Mouse (Mus musculus) midbrain, embryonic 14.5 days (tissue): Measurements from ENCODE around the gene Flna. TPM values are rescaled to one million over a fixed set of nuclear protein-coding genes. Genes with fewer than 3 reads are reported as not detected.

Experiments used
- ATAC-seq: fragments of 200-750 bp; cut with Nextera tagmentation; 2 replicates; pipeline ENCODE4 v1.8.0; 2017; ENCODE audit warnings: moderate number of reproducible peaks, moderate library complexity; ENCODE audit not compliant: low FRiP score, low TSS enrichment
- DNase-seq: peaks from one replicate; pipeline ENCODE4 v3.0.0-alpha.2; 2015
- H3K27ac ChIP-seq: fragments of 300-500 bp; sonication (generic); replicated peaks from 2 replicates; pipeline ENCODE4 v1.5.1; 2014; ENCODE audit warnings: mild to moderate bottlenecking, low read depth, low read length, moderate library complexity
- H3K27me3 ChIP-seq: fragments of 300-500 bp; sonication (generic); 2 replicates; pipeline ENCODE4 v1.6.1; 2014; ENCODE audit warnings: low read length, control low read depth, mixed read lengths; ENCODE audit not compliant: control insufficient read depth, insufficient read depth
- H3K36me3 ChIP-seq: fragments of 300-500 bp; sonication (generic); 2 replicates; pipeline ENCODE4 v1.6.1; 2014; ENCODE audit warnings: low read length, control low read depth; ENCODE audit not compliant: control insufficient read depth, insufficient read depth
- H3K4me1 ChIP-seq: fragments of 300-500 bp; sonication (generic); 2 replicates; pipeline ENCODE4 v1.6.1; 2014; ENCODE audit warnings: mild to moderate bottlenecking, antibody characterized with exemption, low read length, control low read depth; ENCODE audit not compliant: control insufficient read depth, insufficient read depth
- H3K4me2 ChIP-seq: fragments of 300-500 bp; sonication (generic); 2 replicates; pipeline ENCODE4 v1.6.1; 2014; ENCODE audit warnings: mild to moderate bottlenecking, low read length, moderate library complexity
- H3K4me3 ChIP-seq: fragments of 300-500 bp; sonication (generic); replicated peaks from 2 replicates; pipeline ENCODE4 v1.5.1; 2014; ENCODE audit warnings: low read depth, low read length
- H3K9ac ChIP-seq: fragments of 300-500 bp; sonication (generic); replicated peaks from 2 replicates; pipeline ENCODE4 v1.6.1; 2014; ENCODE audit warnings: mild to moderate bottlenecking, low read length, moderate library complexity
- H3K9me3 ChIP-seq: fragments of 300-500 bp; sonication (generic); 2 replicates; pipeline ENCODE4 v1.6.1; 2016; ENCODE audit warnings: low read length, control low read depth, mixed read lengths; ENCODE audit not compliant: control insufficient read depth
- WGBS: fragments of 180-500 bp; shearing (Covaris S2); extraction: QIAGEN DNeasy Blood & Tissue Kit; methylation state at CpG from one replicate; pipeline ENCODE4 v1.1.7; 2014; 5-methylcytosine and 5-hydroxymethylcytosine counted together
- microRNA-seq: library from miRNA; unstranded; fragments of <30 nt; microRNA quantifications from one replicate; pipeline ENCODE4, GENCODE M21; 2016
- polyA plus RNA-seq: library from polyadenylated mRNA; unstranded; fragments of >200 nt; fragmentation: Nextera tagmentation; extraction: Ambion mirVana; gene quantifications from 2 replicates; pipeline ENCODE4 v1.2.1, GENCODE M21; 2014

Flna gene
- polyA plus RNA-seq, 1 experiment from 2014 or later = 102 TPM

DNA sequence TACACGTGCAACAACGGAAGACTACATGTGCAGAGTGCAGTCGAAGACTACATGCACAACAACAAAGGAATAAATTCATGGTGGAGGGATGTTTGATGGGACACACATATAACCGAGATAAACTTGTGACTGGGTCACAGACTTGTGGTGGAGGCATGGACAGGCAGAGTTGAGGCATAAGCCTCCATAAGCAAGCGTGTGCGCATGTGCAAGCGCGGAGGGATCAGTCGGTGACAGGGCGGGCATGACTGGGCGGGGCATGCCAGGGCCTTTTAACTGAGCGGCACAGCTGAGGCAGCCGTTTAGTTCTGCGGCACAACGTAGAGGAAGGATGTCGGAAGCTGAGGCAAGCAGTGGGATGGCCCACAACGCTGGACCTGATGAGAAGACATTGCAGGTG is 72.7 kb downstream of the Flna start, which contains the start of gene Tktl1:
TSS of gene Tktl1 (plus strand) at position 301 of the 400 bp plus-strand sequence.
- no peaks in the 10 kb centered on the region for H3K36me3 ChIP-seq
- DNase-seq (no peak), ATAC-seq (no peak)
- no peaks in the 10 kb centered on the region for H3K27me3 ChIP-seq
- H3K9ac ChIP-seq = no peak within 1 kb of the TSS
- no peaks in the 10 kb centered on the region for H3K4me1 ChIP-seq
- H3K4me3 ChIP-seq = no peak within 1 kb of the TSS
- no peak within 1 kb of the TSS for H3K4me2 ChIP-seq
- 95% methylated on average over 17 of the region's 17 CpGs for WGBS
- H3K9me3 ChIP-seq = no peaks in the 10 kb centered on the region
- no peak within 1 kb of the TSS for H3K27ac ChIP-seq

Small RNA genes lying within 50 kb of the gene (microRNA-seq; reads per million reads assigned to microRNA genes)
- gene Mir7091 = not detected

Other genes starting within 250 kb of the Flna start
- 24.5 and 28.6 TPM in 2 replicates for gene Irak1, start 225.9 kb downstream of the Flna start, polyA plus RNA-seq
- not detected in 2 replicates for gene Opn1mw, start 122.4 kb downstream of the Flna start, polyA plus RNA-seq
- gene Mecp2, start 114.5 kb downstream of the Flna start, polyA plus RNA-seq = 17.8 and 19.4 TPM in 2 replicates
- not detected in 2 replicates for gene Tex28, start 82.0 kb downstream of the Flna start, polyA plus RNA-seq
- 0.08 and 0.20 TPM in 2 replicates for gene Tktl1, start 72.6 kb downstream of the Flna start, polyA plus RNA-seq
- 19.5 and 49.3 TPM in 2 replicates for gene Emd, start 4.9 kb upstream of the Flna start, polyA plus RNA-seq
- 527 and 538 TPM in 2 replicates for gene Rpl10, start 21.0 kb upstream of the Flna start, polyA plus RNA-seq
- 64.9 and 76.8 TPM in 2 replicates for gene Taz, start 32.1 kb upstream of the Flna start, polyA plus RNA-seq
- 1.8 and 3.8 TPM in 2 replicates for gene Dnase1l1, start 32.5 kb upstream of the Flna start, polyA plus RNA-seq
- 220 and 235 TPM in 2 replicates for gene Atp6ap1, start 47.3 kb upstream of the Flna start, polyA plus RNA-seq
- gene Gdi1, start 55.2 kb upstream of the Flna start, polyA plus RNA-seq = 615 and 857 TPM in 2 replicates
- 43.2 and 44.1 TPM in 2 replicates for gene Fam50a, start 63.2 kb upstream of the Flna start, polyA plus RNA-seq
- 56.6 and 57.8 TPM in 2 replicates for gene Plxna3, start 79.2 kb upstream of the Flna start, polyA plus RNA-seq
- 74.1 and 76.0 TPM in 2 replicates for gene Lage3, start 103.8 kb upstream of the Flna start, polyA plus RNA-seq
- gene Ubl4a, start 123.4 kb upstream of the Flna start, polyA plus RNA-seq = 66.8 and 76.0 TPM in 2 replicates
- 6.4 and 9.4 TPM in 2 replicates for gene Slc10a3, start 123.5 kb upstream of the Flna start, polyA plus RNA-seq
- gene Fam3a, start 143.5 kb upstream of the Flna start, polyA plus RNA-seq = 31.0 and 33.0 TPM in 2 replicates
- gene Ikbkg, start 143.5 kb upstream of the Flna start, polyA plus RNA-seq = 17.8 and 23.9 TPM in 2 replicates
- gene G6pdx, start 179.4 kb upstream of the Flna start, polyA plus RNA-seq = 55.6 and 59.5 TPM in 2 replicates
- gene Gm6880, start 231.6 kb upstream of the Flna start, polyA plus RNA-seq = 0.37 TPM in 1 of 2 replicates, not detected in the other